Mouse (Mus musculus): Measurements from ENCODE around the gene Gm21190.
"Not testable (repeated sequence)": the region's sequence is repeated elsewhere in the genome, so short reads cannot be mapped to it uniquely, and the experiment has no call there.

Gene Gm21190

DNA sequence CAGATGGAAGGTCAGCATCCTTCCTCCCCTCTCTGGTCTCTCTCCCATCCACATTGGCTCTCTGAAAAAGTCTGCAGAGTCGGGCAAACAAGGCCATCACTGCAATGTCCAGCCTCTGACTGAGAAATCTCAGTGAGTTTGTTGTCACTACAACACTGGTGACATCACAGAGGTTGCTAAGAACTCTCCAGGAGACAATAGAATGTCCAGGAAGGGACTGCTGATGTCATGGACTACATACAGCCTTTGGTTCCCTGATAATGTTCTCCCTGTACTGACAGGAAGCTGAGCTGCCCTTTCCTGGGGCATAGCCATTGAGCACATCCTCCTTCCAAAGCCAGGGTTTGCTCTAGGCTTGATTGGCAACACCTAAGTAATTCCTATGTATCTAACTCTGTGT is at the start of gene Gm21190:
Gene Gm21190, minus strand, starts transcription at position 101 of the 400 bp plus-strand sequence.
- not testable (repeated sequence) for DNase-seq

DNA sequence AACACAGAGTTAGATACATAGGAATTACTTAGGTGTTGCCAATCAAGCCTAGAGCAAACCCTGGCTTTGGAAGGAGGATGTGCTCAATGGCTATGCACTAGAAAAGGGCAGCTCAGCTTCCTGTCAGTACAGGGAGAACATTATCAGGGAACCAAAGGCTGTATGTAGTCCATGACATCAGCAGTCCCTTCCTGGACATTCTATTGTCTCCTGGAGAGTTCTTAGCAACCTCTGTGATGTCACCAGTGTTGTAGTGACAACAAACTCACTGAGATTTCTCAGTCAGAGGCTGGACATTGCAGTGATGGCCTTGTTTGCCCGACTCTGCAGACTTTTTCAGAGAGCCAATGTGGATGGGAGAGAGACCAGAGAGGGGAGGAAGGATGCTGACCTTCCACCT is 48.0 kb upstream of the Gm21190 start, which contains the start of gene Gm21083:
Gene Gm21083, plus strand, starts transcription at position 301 of the 400 bp plus-strand sequence.
- not testable (repeated sequence) for DNase-seq

DNA sequence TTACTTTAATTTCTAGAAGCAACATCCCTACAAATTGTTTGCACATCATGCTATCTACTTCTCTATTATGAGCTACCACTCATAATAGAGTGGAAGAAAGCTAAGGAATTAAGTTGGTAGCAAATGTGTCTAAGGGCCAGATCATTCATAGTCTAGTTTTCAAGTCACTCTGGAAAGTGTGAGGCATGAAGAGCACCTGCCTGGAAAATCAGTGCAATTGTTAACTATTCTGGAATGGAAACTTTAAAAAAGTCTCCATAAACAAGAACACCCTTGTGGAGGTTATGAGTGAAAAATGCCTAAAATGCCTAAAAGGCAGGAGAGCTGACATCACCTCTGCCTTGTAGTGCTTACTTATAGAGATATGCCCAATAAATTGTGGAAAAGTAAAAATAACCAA is 44.7 kb upstream of the Gm21190 start:
- not testable (repeated sequence) for DNase-seq

DNA sequence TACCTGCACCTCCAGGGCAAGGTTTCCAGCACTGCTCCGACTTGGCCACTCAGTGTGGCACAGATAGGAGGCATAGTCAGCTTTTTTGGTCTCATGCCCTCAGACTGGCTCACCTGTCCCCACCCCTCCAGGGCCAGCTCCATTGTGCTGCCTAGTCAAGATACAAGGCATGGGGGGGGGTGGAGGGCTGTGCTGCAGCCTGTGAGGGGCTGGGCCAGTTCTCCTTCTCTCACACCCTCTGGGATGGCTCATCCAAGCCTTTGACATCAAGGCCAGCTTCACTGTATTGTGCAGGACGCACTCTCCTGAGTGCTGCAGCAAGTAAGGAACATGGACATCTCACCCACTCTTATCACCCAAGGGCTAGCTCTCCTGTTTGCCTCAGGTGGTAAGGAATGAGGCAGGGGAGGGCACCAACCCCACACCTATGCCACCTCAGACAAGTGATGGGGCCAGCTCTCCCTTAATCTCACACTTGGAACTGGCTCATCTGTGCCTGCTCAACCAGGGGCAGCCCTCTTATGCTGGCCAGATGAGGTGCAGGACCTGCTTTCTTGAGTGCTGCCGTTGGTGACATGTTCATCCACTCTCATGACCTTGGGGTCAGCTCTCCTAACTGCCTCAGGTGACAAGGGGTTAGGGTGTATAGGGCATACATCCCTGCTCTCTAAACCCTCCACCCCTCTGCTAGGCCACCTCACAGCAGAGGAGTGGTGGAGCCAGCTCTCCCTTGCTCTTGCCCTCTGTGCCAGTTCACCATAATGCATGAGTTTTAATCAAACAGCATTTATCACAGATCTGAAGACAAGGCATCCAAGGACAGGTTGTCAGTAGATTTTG is 32.6 kb upstream of the Gm21190 start:
- not testable (repeated sequence) for DNase-seq

DNA sequence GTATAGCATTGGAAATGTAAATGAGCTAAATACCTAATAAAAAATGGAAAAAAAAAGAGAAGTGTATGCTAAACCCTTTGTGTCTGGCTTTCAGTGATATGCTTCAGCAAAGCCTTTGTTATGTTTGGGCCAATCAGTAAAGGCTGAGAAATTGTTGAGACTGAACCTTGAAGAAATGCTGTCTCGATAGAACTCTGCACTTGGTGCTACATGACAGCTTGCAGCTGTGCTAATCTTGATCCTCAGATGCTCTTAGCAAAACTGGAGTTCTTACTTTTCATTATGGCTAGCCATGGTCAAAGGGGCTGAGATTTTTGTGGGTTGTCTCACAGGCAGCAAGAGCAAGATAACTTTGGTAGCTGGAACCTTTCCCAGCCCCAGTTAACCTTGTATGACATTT is 29.6 kb upstream of the Gm21190 start:
- not testable (repeated sequence) for DNase-seq

DNA sequence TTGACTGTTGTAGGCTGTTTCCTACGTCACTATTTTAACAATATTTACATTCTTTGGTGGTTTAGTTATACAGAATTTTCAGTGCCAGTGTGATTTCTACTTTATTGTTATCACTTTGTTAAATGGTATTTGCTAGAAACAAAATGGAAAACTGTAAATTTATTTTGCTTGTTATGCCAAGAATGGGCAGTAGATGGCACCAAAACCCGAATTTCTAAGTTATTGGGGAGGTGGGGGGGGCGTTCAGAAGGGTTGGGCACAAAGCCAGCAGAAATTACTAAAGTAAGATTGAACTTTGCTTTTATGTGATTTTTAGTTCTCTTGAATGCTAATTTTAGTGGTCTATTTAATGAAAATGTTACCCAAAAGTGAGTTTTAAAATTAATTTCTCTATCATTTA is 20.6 kb upstream of the Gm21190 start:
- not testable (repeated sequence) for DNase-seq

DNA sequence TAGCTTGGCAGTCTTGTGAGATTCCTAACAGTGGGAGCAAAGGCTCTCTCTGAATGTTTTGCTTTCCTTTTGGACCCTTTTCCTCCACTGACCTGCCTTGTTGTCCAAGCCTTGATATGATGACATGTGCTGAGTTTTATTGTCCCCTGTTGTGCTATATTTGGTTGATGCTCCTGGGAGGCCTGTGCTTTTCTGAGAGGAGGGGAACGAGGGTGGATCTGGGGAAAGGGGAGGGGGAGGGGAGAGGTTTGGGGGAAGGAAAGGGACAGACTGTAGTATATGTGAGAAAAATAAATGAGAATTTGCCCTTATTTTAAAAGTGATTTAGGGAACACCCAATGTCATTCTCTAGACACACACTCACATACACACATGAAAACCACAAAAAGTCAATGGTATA is 20.1 kb upstream of the Gm21190 start:
- not testable (repeated sequence) for DNase-seq

DNA sequence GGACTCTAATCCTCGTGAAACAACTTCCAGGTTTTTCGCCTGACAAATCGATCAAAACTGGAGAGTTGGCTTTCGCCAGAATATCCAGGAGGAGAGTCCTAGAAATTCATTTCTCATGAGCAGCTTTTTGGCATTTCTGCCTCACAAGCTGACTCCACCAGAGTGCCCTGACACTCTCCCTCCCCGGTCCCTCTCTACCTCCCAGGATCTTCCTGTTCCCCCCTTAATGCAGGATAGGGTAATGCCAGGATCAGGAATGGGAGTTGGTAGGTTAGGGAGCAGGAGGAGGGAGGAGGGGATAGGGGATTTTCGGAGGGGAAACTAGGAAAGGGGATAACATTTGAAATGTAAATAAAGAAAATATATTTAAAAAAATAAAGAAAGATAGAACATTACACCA is 19.6 kb upstream of the Gm21190 start:
- not testable (repeated sequence) for DNase-seq

DNA sequence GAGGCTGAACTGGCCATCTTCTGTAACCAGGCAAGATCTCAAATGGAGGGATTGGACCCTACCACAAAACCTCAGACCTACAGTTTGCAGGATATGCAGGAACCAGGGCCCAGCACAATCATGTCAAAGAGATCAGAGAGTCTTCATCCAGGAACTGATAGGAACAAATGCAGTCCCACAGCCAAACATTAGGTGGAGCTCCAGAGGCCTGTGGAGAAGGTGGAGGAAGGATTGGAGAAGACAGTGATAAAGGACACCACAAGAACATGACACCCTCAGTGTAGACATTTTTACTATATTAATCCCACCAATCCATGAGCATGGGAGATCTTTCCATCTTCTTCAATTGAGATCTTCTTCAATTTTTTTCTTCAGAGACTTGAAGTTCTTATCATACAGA is 6.6 kb downstream of the Gm21190 start:
- not testable (repeated sequence) for DNase-seq

DNA sequence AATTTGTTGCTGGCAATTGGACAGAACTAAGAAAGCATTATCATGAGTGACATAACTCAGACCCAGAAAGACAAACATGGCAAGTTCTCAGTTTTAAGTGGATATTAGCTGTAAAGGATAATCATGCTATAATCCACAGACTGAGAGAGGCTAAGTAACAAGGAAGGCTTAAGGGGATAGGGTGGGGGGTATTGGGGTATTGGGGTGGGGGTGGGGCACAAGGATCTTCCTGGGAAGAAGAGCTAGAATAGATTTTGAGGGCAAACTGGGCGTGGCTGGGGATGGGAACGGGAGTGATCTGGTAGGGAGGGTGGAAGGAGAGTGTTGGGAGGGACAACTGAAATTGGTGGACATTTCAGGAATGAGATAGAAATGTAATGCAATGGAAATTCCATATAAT is 7.0 kb downstream of the Gm21190 start:
- DNase-seq: not testable (repeated sequence)

DNA sequence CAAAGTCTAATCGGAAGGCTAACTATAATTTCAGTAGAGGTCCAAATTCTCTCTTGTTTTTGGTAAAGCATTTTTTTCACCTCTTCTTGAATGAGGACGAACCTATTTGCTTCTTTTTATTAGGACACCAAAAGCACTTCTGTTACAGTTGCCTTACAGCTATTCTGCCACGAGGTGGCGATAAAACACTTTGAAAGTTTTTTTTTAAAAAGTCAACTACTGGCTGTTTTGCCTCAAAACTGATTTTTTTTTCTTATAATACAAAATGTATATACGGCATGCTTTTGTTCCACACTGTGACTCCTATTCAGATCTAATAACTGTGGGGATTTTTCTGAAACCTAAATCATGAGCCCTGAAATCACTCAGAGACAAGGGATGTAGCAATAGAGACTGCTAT is 8.6 kb downstream of the Gm21190 start:
- DNase-seq: not testable (repeated sequence)

DNA sequence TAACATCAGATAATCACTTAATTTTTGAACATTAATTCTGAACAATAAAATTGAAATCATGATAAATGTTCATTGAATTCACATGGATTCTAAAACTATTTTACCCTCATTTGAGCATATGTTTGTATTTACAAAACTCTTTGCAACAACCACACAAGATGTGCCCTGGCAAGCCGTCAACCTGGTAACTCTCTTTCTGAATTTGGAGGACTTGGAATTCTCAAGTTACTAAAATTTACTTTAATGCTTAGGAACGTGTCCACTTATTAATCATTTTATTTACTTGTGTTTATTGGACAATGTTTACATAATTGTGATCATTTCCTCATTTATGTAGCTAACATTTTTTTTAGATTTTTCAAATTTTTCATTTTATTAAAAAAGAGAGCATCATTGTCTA is 11.9 kb downstream of the Gm21190 start:
- not testable (repeated sequence) for DNase-seq

DNA sequence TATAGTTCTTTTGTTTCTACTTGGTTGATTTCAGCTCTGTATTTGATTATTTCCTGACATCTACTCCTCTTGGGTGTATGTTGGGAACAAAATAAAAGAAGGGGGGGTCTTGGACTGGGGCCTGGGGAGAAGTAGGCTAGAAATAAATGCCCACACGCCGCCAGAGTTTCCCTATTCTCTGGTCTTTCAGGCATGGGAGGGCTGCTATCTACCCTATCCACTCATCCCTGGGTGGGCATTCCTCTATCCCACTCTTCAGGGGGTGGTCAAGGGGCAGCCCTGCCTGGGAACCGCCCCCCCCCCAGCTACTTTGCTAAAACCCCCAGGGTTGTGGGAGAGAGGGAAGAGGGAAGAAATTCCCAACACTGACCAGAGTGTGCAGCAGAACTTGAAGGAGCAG is 16.8 kb downstream of the Gm21190 start:
- not testable (repeated sequence) for DNase-seq

DNA sequence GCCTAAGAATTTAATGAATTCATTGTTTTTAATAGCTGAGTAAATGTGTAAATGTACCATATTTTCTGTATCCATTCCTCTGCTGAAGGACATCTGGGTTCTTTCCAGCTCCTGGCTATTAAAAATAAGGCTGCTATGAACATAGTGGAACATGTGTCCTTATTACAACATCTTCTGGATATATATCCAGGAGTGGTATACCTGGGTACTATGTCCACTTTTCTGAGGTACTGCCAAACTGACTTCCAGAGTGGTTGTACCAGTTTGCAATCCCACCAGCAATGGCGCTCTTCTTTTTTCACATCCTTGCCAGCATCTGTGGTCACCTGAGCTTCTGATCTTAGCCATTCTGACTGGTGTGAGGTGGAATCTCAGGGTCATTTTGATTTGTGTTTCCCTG is 19.1 kb downstream of the Gm21190 start:
- not testable (repeated sequence) for DNase-seq

DNA sequence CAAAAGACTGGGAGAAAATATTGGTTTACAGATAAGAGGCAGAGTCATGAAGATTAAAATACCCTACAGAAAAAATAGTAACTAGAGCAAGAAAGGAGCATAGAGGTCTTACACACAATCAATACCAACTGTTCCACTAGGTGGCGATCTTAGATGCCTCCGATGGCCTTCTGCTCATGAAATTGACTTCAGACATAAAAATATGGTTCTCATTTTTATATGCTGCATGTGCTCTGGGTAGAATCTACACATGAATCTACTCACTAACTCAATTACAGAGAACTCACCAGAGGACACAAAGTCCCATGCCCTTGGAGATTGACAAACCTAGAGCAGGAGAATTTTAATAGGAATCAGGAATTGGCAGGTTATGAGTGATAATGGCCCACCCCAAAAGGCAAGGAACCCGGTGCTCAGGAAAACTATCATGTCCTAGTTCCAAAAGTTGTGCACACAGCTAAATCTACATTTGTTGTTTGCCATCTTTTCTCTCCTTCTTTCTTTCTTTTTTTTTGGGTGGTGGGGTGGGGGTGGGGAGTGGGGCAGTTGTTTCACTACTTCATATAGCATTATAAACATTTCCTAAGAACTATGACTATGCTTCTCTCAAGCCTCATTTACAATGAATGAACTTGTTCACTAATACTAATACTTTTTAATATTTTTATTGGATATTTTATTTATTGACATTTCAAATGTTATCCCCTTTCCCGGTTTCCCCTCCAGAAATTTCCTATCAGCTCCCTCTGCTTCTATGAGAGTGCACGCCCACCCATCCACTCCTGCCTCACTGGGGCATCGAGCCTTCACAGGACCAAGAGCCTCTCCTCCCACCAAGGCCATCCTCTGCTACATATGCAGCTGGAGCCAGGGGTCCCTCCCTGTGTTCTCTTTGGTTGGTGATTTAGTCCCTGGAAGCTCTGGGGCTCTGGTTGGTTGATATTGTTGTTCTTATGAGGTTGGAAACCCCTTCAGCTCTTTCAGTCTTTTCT is 20.3 kb downstream of the Gm21190 start:
- DNase-seq: not testable (repeated sequence)

DNA sequence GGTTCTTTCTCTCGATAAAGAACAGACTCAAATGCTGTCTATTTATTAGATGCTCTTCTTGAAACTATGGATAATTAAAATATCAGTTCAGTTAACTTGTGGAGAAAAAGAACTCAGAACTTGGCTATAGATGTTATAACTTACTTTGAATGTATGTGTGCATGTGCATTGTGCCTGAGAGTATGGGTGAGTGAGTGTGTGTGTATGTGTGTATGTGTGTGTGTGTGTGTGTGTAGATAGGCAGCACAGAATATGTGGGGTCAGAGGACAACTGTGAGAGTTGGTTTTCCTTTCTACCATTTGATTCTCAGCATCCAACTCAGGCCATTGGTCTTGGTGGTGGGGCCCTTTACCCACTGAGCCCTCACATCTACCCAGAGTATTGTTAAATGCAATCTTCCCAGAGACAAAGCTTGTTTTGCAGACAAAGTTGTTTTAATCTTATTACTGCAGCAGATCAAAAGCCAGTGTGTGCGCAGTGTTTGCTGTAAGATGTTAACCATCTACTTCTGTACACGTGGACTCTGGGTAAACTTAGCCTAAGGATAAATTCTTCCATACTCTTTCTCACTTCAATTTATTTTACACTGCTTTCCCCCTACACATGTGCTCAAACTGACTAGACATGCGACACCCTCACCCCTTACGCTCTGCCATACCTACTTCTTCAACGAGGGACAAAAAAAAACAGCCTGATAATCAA is 21.1 kb downstream of the Gm21190 start:
- DNase-seq: not testable (repeated sequence)

DNA sequence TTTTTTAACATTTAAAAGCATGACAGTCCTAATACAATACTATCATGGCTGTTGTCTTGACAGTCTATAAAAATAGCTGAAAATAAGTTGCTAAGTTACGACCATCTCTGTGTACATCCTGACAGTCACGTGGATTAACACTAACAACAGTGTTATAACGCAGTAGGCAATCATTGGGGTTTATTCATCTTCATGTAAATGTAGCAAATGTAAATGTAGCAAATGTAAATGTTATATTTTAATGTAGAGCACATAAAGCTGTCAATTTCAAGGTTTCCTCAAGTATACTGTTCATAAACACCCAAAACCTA is 21.8 kb downstream of the Gm21190 start:
- no peak for DNase-seq

DNA sequence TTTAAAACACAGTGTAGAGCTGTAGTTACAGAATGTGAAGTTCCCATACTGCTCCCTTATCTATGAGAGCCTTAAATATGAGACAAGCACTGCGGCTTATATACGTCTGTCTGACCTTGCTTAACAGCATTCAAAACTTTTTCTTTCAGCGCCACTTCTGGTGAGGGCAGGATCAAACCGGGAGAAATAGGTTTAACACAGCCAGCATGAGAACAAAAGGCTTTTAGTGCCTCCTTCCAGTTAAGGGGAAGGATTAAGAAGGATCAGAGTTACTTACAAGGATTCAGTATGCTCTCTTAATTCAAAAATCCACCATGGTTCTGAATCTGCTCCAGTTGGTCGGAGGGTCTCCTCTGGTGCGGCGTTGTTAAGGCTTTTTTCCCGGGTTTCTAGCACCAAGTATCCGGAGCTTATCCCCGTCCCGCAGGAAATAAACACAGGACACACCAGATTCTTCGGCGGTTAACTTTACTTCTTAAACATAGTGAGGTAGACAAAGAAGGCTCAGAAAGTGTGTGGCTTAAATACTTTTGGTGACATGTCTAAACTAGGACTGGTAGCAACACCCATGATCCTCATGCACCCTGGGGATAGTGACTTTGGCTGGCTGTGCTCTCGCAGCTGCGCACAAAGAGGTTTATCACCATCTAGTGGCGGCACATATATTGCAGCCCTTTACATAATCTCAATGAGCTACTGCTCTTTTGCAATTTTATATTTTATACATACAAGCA is 22.3 kb downstream of the Gm21190 start:
- no peak for DNase-seq

DNA sequence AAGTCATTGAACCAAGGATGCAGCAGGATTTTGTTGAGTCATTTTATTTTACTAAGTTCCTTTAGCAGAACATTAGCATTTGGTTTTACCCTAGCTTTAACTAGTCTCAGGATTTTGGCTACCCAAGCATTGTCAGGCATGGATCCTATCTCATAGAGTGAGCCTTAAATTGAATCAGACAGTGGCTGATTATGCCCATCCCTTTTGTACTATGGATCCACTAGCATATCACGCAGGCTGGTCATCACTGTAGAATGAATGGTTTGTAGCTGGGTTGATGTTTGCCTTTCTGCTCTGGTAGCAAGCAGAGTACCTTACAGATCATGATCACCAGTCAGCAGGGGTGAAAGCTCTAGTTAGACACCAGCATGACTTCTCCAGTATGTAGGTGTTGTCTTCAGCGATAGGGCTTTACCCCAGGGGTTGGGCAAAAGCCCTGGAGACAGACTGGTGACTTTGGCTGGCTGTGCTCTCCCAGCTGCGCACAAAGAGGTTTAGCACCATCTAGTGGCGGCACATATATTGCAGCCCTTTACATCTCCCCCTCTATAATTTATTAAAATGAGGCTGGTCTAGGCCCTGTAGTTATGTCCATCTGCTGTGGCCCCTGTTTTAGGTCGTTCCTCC is 30.1 kb downstream of the Gm21190 start:
- not testable (repeated sequence) for DNase-seq

DNA sequence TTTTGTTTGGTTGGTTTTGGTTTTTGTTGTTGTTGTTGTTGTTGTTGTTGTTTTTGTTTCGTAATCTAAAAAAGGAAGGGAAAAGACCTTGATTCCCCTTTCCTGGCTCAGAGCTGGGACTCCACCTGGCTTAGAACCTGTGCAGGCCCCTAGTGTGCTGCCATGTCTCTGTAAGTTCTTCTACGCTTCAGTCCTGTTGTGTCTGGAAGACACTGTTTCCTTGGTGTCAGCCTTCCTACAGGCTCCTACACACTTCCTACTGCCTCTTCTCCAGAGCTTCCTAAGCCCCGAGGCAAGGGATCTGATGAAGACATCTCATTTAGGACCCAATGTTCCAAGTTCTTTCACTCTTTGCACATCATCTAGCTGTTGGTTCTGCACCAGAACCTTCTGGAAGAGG is 30.7 kb downstream of the Gm21190 start:
- not testable (repeated sequence) for DNase-seq

DNA sequence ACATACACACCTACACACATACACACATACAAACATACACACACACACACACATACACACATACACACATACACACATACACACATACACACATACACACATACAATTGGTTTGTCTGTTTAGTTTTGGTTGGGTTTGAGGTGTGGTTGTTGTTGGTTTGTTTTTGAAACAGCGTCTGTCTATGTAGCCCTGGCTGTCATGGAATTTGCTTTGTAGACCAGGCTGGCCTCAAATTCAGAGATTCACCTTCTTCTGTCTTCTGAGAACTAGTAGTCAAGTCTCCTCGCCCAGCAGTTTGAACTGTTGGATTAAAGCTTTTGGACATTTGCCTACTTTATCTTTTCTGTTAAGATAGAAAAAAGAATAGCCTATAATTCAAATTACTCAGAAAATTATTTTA is 38.1 kb downstream of the Gm21190 start:
- DNase-seq: not testable (repeated sequence)

DNA sequence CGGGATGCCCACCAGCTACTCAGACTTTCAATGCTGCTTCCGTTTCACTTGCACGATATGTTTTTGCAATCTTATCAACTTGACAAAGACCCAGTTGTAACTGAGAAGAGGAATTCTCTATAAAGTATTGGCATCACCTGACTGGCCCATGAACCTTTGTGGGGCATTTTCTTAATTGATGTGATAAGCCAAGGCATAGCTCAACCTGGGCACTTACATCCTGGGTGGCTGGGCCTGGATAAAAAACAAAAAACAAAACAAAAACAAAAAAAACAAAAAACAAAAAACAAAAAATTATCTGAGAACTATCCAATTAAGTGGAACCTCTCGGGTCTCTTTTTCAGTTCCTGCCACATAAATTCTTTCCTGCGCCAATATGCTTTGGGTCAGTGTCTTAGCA is 40.3 kb downstream of the Gm21190 start:
- DNase-seq: no peak

All from cerebellum, adult 9-11 months (tissue).